Mouse (Mus musculus) cerebellum, adult 2 months (tissue): ENCODE measurements at regions not wholly inside any gene's neighbourhood (a gene's known extent, or its start where the extent isn't known, plus 50 kb on each side); places are given as distances from the start of the nearest gene placed in this dataset.

Source experiments
- CTCF ChIP-seq: fragments of 200-500 bp; IDR thresholded peaks from 2 replicates; pipeline ENCODE4 v1.5.1; 2011; ENCODE audit warnings: low read depth, mild to moderate bottlenecking, control low read depth, low read length, moderate library complexity, borderline replicate concordance; ENCODE audit not compliant: insufficient read depth
- POLR2A ChIP-seq: fragments of 200-500 bp; IDR thresholded peaks from 2 replicates; pipeline ENCODE4 v1.6.1; 2011; ENCODE audit warnings: low read length, control low read depth, borderline replicate concordance; ENCODE audit not compliant: insufficient read depth

- no peak for TF ChIP-seq CTCF
- TF ChIP-seq POLR2A, result no peak
These were observed 686.9 kb downstream of the 1700064H15Rik start for GRCm38 (mm10) chr3:18941301-18942177.
